Mouse (Mus musculus) adipocyte (in vitro differentiated cells): Measurements from ENCODE around the gene Arpp21.

Experiments
- DNase-seq: peaks from one replicate; pipeline ENCODE4 v3.0.0-alpha.2; 2016; ENCODE audit warnings: low spot score

Arpp21 gene

GRCm38 (mm10) chr9:112178438-112178837, 57.3 kb downstream of the Arpp21 start:
- no peak for DNase-seq

GRCm38 (mm10) chr9:112177569-112177968, 58.2 kb downstream of the Arpp21 start:
- no peak for DNase-seq

GRCm38 (mm10) chr9:112176317-112176716, 59.4 kb downstream of the Arpp21 start:
- no peak for DNase-seq

GRCm38 (mm10) chr9:112174407-112175357, 61.1 kb downstream of the Arpp21 start:
- DNase-seq = no peak

GRCm38 (mm10) chr9:112173778-112174177, 62.0 kb downstream of the Arpp21 start:
- no peak for DNase-seq

GRCm38 (mm10) chr9:112164677-112165076, 71.1 kb downstream of the Arpp21 start:
- DNase-seq = no peak

- DNase-seq = no peak
These were observed 74.8 kb downstream of the Arpp21 start for GRCm38 (mm10) chr9:112160981-112161380.

GRCm38 (mm10) chr9:112153972-112154371, 81.8 kb downstream of the Arpp21 start:
- no peak for DNase-seq

- DNase-seq = no peak
These were observed 83.0 kb downstream of the Arpp21 start for GRCm38 (mm10) chr9:112152762-112153161.

GRCm38 (mm10) chr9:112151177-112151576, 84.6 kb downstream of the Arpp21 start:
- DNase-seq = no peak

GRCm38 (mm10) chr9:112140658-112141057, 95.1 kb downstream of the Arpp21 start:
- no peak for DNase-seq

GRCm38 (mm10) chr9:112137820-112138219, 97.9 kb downstream of the Arpp21 start:
- no peak for DNase-seq

- no peak for DNase-seq
These were observed 104.9 kb downstream of the Arpp21 start for GRCm38 (mm10) chr9:112130812-112131211.

- DNase-seq = no peak
These were observed 111.1 kb downstream of the Arpp21 start for GRCm38 (mm10) chr9:112124667-112125066.

- DNase-seq = no peak
These were observed 111.6 kb downstream of the Arpp21 start for GRCm38 (mm10) chr9:112124184-112124583.

GRCm38 (mm10) chr9:112123421-112123828, 112.3 kb downstream of the Arpp21 start:
- no peak for DNase-seq

- no peak for DNase-seq
These were observed 116.2 kb downstream of the Arpp21 start for GRCm38 (mm10) chr9:112119535-112119934.

GRCm38 (mm10) chr9:112119106-112119433, 116.7 kb downstream of the Arpp21 start:
- DNase-seq = no peak

- DNase-seq = no peak
These were observed 117.2 kb downstream of the Arpp21 start for GRCm38 (mm10) chr9:112118411-112119105.

- no peak for DNase-seq
These were observed 117.9 kb downstream of the Arpp21 start for GRCm38 (mm10) chr9:112117632-112118410.

GRCm38 (mm10) chr9:112111610-112112009, 124.1 kb downstream of the Arpp21 start:
- no peak for DNase-seq

GRCm38 (mm10) chr9:112102852-112103192, 132.9 kb downstream of the Arpp21 start:
- no peak for DNase-seq
